Mouse (Mus musculus): ENCODE measurements around the gene S100g.

Gene S100g

DNA sequence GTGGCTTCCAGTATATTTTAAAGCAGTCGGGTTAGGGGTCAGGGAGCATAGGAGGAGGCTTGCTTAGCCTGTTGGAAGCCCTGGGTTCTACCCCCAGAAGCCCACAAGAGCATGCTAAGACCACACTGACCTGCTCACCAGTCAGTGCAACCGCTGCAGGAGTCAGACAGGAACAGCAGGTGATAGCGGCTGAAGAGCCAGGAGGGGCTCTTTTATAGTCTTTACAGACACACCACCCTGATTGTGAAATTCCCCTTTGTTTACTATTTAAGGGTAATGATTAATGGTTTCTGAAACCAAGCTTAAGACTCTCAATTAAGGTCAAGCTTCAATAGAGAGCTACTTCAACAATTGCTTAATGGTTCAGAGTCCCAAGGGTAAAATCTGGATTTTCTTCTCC, at the start of gene S100g:
Gene S100g (minus strand): TSS at position 217 of the 400 bp plus-strand sequence.
- DNase-seq (ENCODE audit: low read depth, low spot score) = no peak

- DNase-seq (ENCODE audit: low read depth, low spot score) = peak; percentile 7
Measured at GRCm38 (mm10) chrX:162992121-162992520, 27.7 kb upstream of the S100g start.

DNA sequence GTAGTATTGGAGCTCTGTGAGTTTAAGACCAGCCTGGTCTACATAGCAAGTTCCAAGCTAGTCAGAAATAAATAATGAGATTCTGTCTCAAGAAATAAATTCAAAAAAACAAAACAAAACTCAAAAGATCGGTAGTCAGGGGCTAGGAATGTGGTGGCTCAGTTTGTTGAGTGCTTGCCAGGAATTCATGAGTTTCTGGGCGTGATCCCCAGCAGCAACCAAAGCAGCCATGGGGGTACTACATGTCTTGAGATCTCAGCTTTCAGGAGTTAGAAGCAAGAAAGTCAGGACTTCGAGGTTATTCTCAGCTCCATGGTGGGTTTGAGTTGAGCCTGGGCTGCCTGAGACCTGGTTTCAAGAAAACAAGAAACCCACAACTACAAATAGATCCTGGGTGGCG, 27.0 kb upstream of the S100g start:
- no peak for DNase-seq (ENCODE audit: low read depth, low spot score)

GRCm38 (mm10) chrX:162986876-162987495, 22.6 kb upstream of the S100g start:
- DNase-seq (ENCODE audit: low read depth, low spot score) = no peak

DNA sequence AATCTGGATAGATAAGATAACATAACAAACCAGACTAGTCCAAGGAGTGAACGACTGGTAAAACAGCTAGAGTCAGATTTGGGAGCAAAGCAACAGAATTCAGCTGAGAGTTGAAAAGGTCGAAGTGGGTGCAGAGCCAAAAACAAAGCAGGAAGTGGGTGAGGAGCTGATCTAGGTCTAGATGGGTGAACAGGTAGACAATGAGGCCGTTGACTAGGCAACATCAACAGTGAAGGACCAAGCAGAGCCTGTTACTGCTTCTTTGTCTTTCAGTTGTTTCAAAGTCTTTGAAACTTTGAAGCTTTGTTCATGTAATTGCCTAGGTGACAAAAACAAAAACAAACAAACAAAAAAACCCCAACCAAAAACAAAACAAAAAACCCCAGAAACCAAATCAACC, 11.8 kb upstream of the S100g start:
- no peak for DNase-seq (ENCODE audit: low read depth, low spot score)

DNA sequence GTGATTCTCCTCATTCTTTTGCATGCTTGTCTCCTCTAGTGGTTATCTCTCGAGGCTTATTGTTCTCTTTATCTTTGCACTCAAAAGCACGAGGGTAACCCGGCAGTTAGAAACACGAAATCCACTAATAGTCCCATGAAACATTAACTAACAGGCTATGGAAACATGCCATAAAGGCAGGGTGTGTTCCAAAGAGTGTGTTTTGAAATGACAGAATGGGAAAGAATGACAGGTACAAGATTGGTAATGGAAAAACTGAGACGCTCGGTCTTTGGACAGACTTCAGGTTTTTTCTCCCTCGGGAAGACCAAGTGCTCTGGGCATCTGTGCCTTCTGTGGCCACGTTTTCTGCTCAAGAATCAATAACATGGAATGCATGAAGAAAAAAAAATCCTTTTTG, 3.1 kb upstream of the S100g start:
- DNase-seq (ENCODE audit: low read depth, low spot score) = no peak

- DNase-seq (ENCODE audit: low read depth, low spot score) = no peak
Measured at GRCm38 (mm10) chrX:162963840-162964239, 559 bp downstream of the S100g start.

DNA sequence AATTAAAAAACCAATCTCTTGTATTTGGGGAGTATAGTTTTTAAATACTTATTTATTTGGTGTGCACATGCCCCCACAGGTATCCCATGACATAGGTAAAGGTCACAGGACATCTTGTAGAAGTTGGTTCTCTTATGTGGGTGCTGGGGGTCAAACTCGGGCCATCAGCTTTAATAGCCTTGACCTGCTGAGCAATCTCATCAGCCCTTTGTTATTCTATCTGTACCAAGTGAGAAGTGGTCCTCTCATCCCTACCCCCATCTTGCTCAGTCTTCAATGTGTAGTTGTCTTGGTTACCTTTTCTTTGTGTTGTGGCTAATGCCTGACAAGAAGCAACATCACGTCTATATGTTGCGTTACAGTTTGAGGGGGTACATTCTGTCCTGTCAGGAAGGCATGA, 6.5 kb downstream of the S100g start:
- no peak for DNase-seq (ENCODE audit: low read depth, low spot score)

DNA sequence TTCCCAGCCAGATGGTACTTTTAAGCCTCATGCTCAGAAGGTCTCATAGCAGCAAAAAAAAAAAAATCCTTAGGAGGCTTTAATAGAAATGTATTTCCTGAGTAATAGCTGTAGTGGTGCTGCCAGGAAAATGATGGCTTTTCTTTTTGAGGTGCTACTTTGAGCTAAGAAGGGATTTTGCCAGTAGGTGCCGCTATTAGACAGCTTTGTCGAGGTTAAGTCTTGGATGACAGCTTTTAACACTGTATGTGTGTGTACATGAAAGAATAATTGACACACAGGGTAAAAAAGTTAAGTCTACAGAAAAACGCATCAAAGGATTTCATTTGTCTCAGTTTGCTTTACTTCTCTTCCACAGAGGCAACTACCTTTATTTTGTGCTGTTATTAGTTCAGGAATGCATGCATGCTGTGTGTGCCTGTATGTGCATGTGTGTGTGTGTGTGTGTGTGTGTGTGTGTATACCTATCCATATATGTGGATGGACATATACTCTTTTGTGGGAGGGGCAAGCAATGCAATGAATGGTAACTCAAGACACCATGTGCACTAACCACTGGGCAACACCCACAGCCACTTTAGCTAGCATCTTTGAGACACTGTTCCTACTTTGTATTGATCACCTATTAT, 14.5 kb downstream of the S100g start:
- peak; percentile 76 for DNase-seq (ENCODE audit: low read depth, low spot score)

DNA sequence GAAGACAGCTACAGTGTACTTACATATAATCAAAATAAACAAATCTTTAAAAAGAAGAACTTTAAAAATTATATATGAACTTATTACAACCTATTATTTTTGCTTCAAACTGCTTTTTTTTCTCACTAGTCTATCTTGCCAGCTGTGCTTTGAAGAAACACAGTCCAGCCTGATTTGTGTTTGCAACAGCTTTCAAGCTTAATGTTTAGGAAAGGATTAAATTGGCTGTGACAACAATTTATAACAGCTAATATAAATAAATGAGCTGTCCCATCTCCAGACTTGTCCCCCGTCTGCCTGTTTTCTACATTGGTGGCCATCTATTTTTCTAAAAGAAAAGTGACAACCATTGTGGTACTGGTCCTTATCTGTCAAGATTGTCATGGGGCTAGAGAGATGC, 22.4 kb downstream of the S100g start:
- no peak for DNase-seq (ENCODE audit: low read depth, low spot score)

- DNase-seq (ENCODE audit: low read depth, low spot score) = no peak
Measured at GRCm38 (mm10) chrX:162931467-162931866, 32.9 kb downstream of the S100g start.

DNA sequence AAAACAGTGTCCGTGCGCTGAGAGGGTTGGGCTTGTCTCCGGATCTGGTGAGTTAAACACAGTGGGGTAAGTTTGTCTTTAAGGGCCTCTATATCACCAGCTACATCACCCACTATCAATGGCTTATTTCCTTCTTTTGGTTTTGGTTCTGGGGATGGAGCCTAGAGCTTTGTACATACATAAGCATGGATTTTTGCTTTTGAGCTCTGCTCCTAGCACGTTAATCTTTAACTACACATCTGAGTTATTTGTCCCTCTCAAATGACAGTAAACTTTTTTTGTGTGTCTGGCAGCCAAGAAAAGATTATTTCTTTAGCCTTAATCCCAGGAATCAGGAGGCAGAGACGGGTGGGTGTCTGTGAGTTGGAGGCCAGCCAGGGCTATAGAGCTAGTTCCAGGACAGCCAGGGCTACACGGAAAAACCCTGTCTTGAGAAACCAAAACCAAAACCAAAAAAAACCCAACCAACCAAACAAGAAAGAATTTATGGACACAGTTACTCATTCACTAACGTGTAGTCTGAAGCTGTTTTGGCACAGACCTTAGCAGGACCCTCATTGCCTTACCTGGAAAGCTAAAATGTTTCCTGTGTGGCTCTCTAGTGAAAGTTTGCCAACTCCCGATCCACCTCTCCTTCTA, 42.8 kb downstream of the S100g start:
- peak; percentile 5 for DNase-seq (ENCODE audit: low read depth, low spot score)

DNA sequence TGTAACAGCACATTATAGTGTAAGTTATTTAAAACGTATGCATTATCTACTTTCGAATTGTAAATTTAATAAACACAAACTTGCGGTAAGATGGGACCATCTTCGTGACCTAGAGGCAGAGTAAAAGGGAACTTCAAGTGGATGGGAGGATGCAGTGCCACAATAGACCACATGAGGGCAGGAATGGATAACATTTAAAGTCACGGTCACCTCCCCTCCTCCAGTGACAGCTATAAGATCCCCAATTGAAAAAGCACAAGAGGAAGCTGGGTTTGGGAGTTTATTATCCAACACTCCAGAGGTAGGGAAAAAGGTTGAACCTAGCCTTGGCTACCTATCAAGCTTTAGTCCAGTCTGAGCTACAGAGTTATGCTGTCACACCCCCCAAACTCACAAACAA, 48.7 kb downstream of the S100g start:
- DNase-seq (ENCODE audit: low read depth, low spot score) = peak; percentile 74

DNA sequence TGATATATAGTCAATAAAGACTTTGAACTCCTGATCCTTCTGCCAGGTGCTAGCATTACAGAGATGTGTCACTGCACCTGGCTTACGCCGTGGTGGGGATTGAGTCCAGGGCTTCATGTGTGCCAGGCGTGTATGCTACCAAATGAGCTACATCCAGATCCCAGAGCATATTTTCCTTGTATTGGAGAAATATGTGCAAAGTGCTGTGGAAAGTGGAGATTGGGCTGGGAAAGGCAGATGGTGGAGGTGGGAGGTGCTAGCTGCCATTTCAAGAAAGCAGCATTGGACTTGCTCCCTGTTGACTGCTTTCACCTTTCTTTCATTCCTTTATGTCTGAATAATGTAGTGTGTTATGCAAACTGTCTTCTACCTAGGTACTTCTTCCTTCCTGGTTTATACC, 50.7 kb downstream of the S100g start:
- peak; percentile 51 for DNase-seq (ENCODE audit: low read depth, low spot score)

All from brain, adult 2 months (tissue).